In the genomic region with DNA sequence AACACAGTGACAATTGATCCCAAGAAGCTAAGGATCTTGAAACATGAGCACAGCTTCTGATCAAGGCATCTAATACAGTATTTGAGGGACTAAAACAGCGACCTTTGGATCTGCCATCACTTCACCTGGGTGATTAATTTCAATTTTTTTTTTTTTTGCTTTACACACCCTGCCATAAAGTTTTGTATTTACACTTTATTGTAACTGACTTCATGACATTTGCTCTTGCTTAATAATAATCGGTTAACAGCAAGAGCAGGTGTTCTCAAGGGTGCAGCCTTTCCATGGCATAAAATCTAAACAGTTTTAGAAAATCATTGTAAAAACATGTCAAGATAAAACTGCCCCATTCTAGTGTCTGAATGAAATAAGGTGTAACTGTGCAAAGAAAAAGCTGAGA, we compare ENCODE assay signal across 23 mouse cellular contexts. TPM values are rescaled to one million over a fixed set of nuclear protein-coding genes. Genes with fewer than 3 reads are reported as not detected.
"Had no signal": no experiment of that assay in that cellular context is flagged by ENCODE, and none has a peak within 500 bp of the region (broad histone marks: within the 10 kb centered on the region; RNA-seq: fewer than 3 reads in every experiment).

No protein-coding gene starts in this region.

- H3K9me3 ChIP-seq: lung, embryonic 15.5 days; midbrain, embryonic 13.5 days; midbrain, embryonic 15.5 days; neural tube, embryonic 12.5 days had no signal

- H3K4me2 ChIP-seq: lung, embryonic 15.5 days; midbrain, embryonic 11.5 days; midbrain, embryonic 13.5 days; midbrain, embryonic 15.5 days; neural tube, embryonic 12.5 days had no signal

- H3K4me1 ChIP-seq: lung, embryonic 15.5 days; megakaryocyte, embryonic 14.5 days; midbrain, embryonic 13.5 days; midbrain, embryonic 15.5 days; neural tube, embryonic 12.5 days had no signal

- ATAC-seq: liver, postnatal 0 days; lung, postnatal 0 days; midbrain, embryonic 13.5 days; midbrain, embryonic 15.5 days had no signal

- H3K27me3 ChIP-seq: lung, embryonic 15.5 days; megakaryocyte, embryonic 14.5 days; midbrain, embryonic 13.5 days; midbrain, embryonic 15.5 days; neural tube, embryonic 12.5 days had no signal

- H3K27ac ChIP-seq: lung, embryonic 15.5 days; macrophage; midbrain, embryonic 13.5 days; midbrain, embryonic 15.5 days; neural tube, embryonic 12.5 days had no signal

- DNase-seq: liver, postnatal 0 days; lung, adult 2 months; lung, postnatal 14 days; lung, postnatal 36 days; right cerebral cortex, postnatal 14 days; spleen, adult 18-20 months; thymus, adult 18-20 months; thymus, postnatal 14 days; thymus, postnatal 36 days had no signal

- H3K9ac ChIP-seq: liver, postnatal 0 days; lung, embryonic 15.5 days; midbrain, embryonic 13.5 days; midbrain, embryonic 15.5 days; neural tube, embryonic 12.5 days had no signal

- H3K4me3 ChIP-seq: lung, embryonic 15.5 days; megakaryocyte, embryonic 14.5 days; midbrain, embryonic 13.5 days; midbrain, embryonic 15.5 days; neural tube, embryonic 12.5 days had no signal

- H3K36me3 ChIP-seq: lung, embryonic 15.5 days; midbrain, embryonic 13.5 days; midbrain, embryonic 15.5 days; neural tube, embryonic 12.5 days had no signal

RNA-seq across cellular contexts. Expression of a gene that starts 25.6 kb away (rescaled TPM):
- total RNA-seq: megakaryocyte progenitor cell, adult 5-6 weeks; monocyte, adult 5-6 weeks; neutrophil, adult 5-6 weeks had no signal
- polyA plus RNA-seq: liver, postnatal 0 days; lung, adult 2 months; lung, embryonic 15.5 days; lung, postnatal 0 days; macrophage; midbrain, postnatal 0 days; stomach, embryonic 14.5 days; thymus, postnatal 0 days had no signal
